In genomic region chr1:190332001-190332400, GRCm38 (mm10) we compare ENCODE assay signal across 9 mouse cellular contexts.
"Had no signal": no experiment of that assay in that cellular context is flagged by ENCODE, and none has a peak within 500 bp of the region (broad histone marks: within the 10 kb centered on the region; RNA-seq: fewer than 3 reads in every experiment).

No protein-coding gene starts in this region.

- DNase-seq: forebrain, postnatal 0 days; gastrocnemius, postnatal 14 days; gastrocnemius, postnatal 36 days; heart, adult 18-20 months; heart, postnatal 10 days; layer of hippocampus, adult 9-11 months; layer of hippocampus, postnatal 36 days; left cerebral cortex, postnatal 4 days; lung, adult 18-20 months had no signal
